Mouse (Mus musculus) cerebellum, adult 2 months (tissue): ENCODE measurements around the gene Nabp1.

Experiments
- CTCF ChIP-seq: fragments of 200-500 bp; IDR thresholded peaks from 2 replicates; pipeline ENCODE4 v1.5.1; 2011; ENCODE audit warnings: low read depth, mild to moderate bottlenecking, control low read depth, low read length, moderate library complexity, borderline replicate concordance; ENCODE audit not compliant: insufficient read depth
- POLR2A ChIP-seq: fragments of 200-500 bp; IDR thresholded peaks from 2 replicates; pipeline ENCODE4 v1.6.1; 2011; ENCODE audit warnings: low read length, control low read depth, borderline replicate concordance; ENCODE audit not compliant: insufficient read depth

- TF ChIP-seq POLR2A, result no peak
- no peak for TF ChIP-seq CTCF
These were observed 37.4 kb upstream of the Nabp1 start for GRCm38 (mm10) chr1:51515625-51516024.
